Mouse (Mus musculus): ENCODE measurements around the gene Slc31a2. TPM values are rescaled to one million over a fixed set of nuclear protein-coding genes. Genes with fewer than 3 reads are reported as not detected.

Gene Slc31a2
- polyA plus RNA-seq, 1 experiment from 2014 or later, result 19.5 TPM

DNA sequence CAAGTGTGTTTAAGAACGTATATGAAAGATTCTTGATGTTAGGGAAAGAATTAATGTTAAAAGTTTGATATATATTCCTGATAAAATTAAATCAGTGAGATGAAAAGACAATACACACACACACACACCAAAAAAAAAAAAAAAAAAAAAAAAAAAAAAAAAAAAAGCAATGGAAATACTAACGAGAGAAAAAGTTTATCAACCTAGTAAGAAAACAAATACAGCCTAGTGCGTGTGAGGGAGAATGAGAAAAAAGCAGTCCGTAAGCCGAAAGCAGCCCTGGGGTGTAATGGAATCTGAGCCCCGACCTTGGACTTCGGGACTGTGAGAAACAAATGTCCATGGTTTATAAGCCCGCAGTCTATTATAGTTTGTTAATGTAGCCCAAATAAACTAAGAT lies 23.2 kb downstream of the Slc31a2 start:
- ATAC-seq (ENCODE audit: low FRiP score, low read depth), result no peak
- no peaks in the 10 kb centered on the region for H3K27me3 ChIP-seq
- peaks cover 24% of the 10 kb centered on the region for H3K4me1 ChIP-seq (replicated peaks)
- peak overlapping the region; percentile 69 for H3K4me2 ChIP-seq
- peak overlapping the region; percentile 59; the same call in 1 of the 2 replicates for H3K9ac ChIP-seq
- no peaks in the 10 kb centered on the region for H3K9me3 ChIP-seq
- no peaks in the 10 kb centered on the region; the same call in 1 of the 2 replicates for H3K36me3 ChIP-seq
- peak overlapping the region; percentile 75 for H3K4me3 ChIP-seq
- WGBS, result 78% methylated on average over 8 of the region's 8 CpGs
- no peak overlapping the region for H3K27ac ChIP-seq (replicated peaks)

DNA sequence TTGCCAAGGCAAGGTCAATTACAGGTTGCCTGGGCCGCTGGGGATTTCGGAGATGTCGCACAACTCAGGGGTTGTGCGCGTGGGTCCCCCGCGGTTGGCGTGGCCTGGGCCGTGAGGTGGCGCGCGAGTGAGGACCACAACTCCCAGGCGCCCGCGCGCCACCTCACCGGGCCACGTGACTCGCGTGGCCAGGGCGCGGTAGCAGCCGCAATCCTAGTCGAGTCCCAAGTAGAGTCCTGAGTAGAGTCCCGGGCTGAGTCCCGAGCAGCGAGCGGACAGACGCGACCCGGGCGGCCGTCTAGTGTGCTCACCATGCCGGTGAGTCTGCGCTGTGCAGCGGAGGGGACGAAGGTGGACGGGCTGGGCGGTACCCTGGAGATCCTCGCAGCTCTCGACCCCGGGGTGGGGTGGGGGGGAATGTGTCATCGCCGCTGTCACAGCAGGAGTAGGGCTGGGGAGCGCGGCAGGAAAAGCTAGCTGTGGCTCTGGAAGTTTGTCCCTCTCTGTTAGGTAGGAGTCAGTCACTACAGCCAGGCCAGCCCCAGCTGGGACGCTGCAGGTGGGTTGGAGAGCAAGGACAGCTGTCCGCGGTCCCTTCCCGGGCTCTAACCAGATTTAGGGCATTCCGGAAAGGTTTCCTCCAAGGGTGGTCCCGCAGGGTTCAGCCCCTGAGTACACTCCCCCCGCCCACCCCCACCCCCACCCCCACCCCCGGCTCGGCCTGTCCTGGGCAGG lies 24.1 kb downstream of the Slc31a2 start:
- no peaks in the 10 kb centered on the region; the same call in 1 of the 2 replicates for H3K36me3 ChIP-seq

GRCm38 (mm10) chr4:62286992-62287900 lies 24.9 kb downstream of the Slc31a2 start:
- Histone ChIP-seq H3K9me3 (no peaks in the 10 kb centered on the region), H3K27ac (replicated peaks) (peak overlapping the region; percentile 70), H3K4me2 (peak overlapping the region; percentile 69), H3K9ac (peak overlapping the region; percentile 59), H3K36me3 (no peaks in the 10 kb centered on the region; the same call in 1 of the 2 replicates), H3K4me3 (peak overlapping the region; percentile 75), H3K4me1 (replicated peaks) (peaks cover 24% of the 10 kb centered on the region), H3K27me3 (no peaks in the 10 kb centered on the region)
- peak; percentile 9; the same call in 1 of the 2 replicates for ATAC-seq (ENCODE audit: low FRiP score, low read depth)
- WGBS, result 5% methylated on average over 12 of the region's 12 CpGs

More for the DNA sequence above, 24.1 kb downstream of the Slc31a2 start:
- WGBS, result under 1% methylated on average over 55 of the region's 55 CpGs
- peak overlapping the region; percentile 75 for H3K4me3 ChIP-seq
- H3K9me3 ChIP-seq, result no peaks in the 10 kb centered on the region
- H3K27ac ChIP-seq (replicated peaks), result peak overlapping the region; percentile 70
- H3K4me2 ChIP-seq, result peak overlapping the region; percentile 69
- ATAC-seq (ENCODE audit: low FRiP score, low read depth), result peak; percentile 94
- H3K9ac ChIP-seq, result peak overlapping the region; percentile 59
- H3K27me3 ChIP-seq, result no peaks in the 10 kb centered on the region
- peaks cover 24% of the 10 kb centered on the region for H3K4me1 ChIP-seq (replicated peaks)

GRCm38 (mm10) chr4:62289226-62289625 lies 26.9 kb downstream of the Slc31a2 start:
- 88% methylated on average over 7 of the region's 7 CpGs for WGBS
- Histone ChIP-seq H3K9me3 (no peaks in the 10 kb centered on the region), H3K4me1 (replicated peaks) (peaks cover 24% of the 10 kb centered on the region), H3K4me3 (no peak overlapping the region), H3K36me3 (peaks cover 2% of the 10 kb centered on the region), H3K27ac (replicated peaks) (no peak overlapping the region), H3K27me3 (no peaks in the 10 kb centered on the region), H3K9ac (no peak overlapping the region), H3K4me2 (no peak overlapping the region)
- ATAC-seq (ENCODE audit: low FRiP score, low read depth), result no peak

- Histone ChIP-seq H3K27me3 (no peaks in the 10 kb centered on the region), H3K36me3 (peaks cover 11% of the 10 kb centered on the region), H3K4me2 (no peak overlapping the region), H3K27ac (replicated peaks) (no peak overlapping the region), H3K4me1 (replicated peaks) (peaks cover 21% of the 10 kb centered on the region), H3K9me3 (no peaks in the 10 kb centered on the region), H3K9ac (no peak overlapping the region), H3K4me3 (no peak overlapping the region)
- 94% methylated on average over 9 of the region's 9 CpGs for WGBS
- no peak for ATAC-seq (ENCODE audit: low FRiP score, low read depth)
Measured at GRCm38 (mm10) chr4:62290816-62291505, 28.6 kb downstream of the Slc31a2 start.

DNA sequence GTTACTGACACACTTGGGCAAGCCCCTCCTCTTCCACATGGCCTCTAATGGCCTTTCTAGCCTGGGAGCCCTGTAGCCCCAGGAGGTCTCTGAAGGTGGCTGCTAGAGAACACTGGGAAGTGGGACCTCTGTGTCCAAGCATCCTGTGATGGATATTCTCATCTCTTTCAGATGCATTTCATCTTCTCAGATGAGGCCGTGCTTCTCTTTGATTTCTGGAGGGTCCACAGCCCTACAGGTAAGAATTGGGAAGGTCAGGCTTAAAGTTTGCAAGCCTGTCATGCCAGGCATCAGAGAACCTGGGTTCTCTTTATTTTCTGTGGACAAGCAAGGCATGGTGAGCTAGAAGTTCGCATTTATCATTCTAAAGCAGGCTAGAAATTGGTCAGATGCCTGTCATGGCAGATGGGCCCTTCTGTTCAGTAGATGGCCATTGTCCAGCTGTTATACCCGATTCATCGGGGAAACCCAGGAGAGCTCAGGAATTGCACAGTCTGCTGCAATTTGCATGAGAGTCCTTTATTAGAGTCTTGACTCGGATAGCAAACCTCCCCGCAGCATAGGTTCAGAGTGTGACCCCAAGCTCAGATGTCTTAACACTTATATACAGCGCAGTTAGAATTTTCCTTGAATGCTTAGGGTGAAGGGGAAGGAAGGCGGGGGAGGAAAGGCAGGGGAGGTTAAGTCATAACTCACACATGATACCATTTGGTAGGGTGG lies 30.3 kb downstream of the Slc31a2 start:
- peaks cover 12% of the 10 kb centered on the region for H3K4me1 ChIP-seq (replicated peaks)
- 34% methylated on average over 8 of the region's 8 CpGs for WGBS
- ATAC-seq (ENCODE audit: low FRiP score, low read depth), result no peak
- H3K27me3 ChIP-seq, result no peaks in the 10 kb centered on the region
- H3K9ac ChIP-seq, result no peak overlapping the region
- H3K36me3 ChIP-seq, result peaks cover 25% of the 10 kb centered on the region
- no peak overlapping the region for H3K27ac ChIP-seq (replicated peaks)
- no peak overlapping the region for H3K4me3 ChIP-seq
- H3K4me2 ChIP-seq, result no peak overlapping the region
- H3K9me3 ChIP-seq, result no peaks in the 10 kb centered on the region

GRCm38 (mm10) chr4:62293219-62293861 lies 31.0 kb downstream of the Slc31a2 start:
- H3K27me3 ChIP-seq, result no peaks in the 10 kb centered on the region
- WGBS, result 51% methylated on average over 10 of the region's 10 CpGs
- H3K9ac ChIP-seq, result no peak overlapping the region
- H3K9me3 ChIP-seq, result no peaks in the 10 kb centered on the region
- no peak overlapping the region for H3K4me2 ChIP-seq
- H3K27ac ChIP-seq (replicated peaks), result no peak overlapping the region
- 0 out of 2 replicates have a peak, but pooled peaks cover 6% of the 10 kb centered on the region for H3K4me1 ChIP-seq (replicated peaks)
- ATAC-seq (ENCODE audit: low FRiP score, low read depth), result no peak
- H3K36me3 ChIP-seq, result peaks cover 31% of the 10 kb centered on the region
- no peak overlapping the region for H3K4me3 ChIP-seq

GRCm38 (mm10) chr4:62294741-62295140 lies 32.4 kb downstream of the Slc31a2 start:
- Histone ChIP-seq H3K36me3 (peaks cover 45% of the 10 kb centered on the region), H3K27me3 (no peaks in the 10 kb centered on the region), H3K4me2 (no peak overlapping the region), H3K9me3 (no peaks in the 10 kb centered on the region), H3K9ac (no peak overlapping the region), H3K27ac (replicated peaks) (no peak overlapping the region), H3K4me1 (replicated peaks) (no peaks in the 10 kb centered on the region), H3K4me3 (no peak overlapping the region)
- no peak for ATAC-seq (ENCODE audit: low FRiP score, low read depth)
- 100% methylated on average over 1 of the region's 1 CpGs for WGBS

GRCm38 (mm10) chr4:62297280-62298130 lies 35.1 kb downstream of the Slc31a2 start:
- WGBS, result 93% methylated on average over 3 of the region's 3 CpGs
- H3K4me1 ChIP-seq (replicated peaks), result no peaks in the 10 kb centered on the region
- no peaks in the 10 kb centered on the region for H3K27me3 ChIP-seq
- H3K9me3 ChIP-seq, result no peaks in the 10 kb centered on the region
- H3K4me2 ChIP-seq, result no peak overlapping the region
- H3K4me3 ChIP-seq, result no peak overlapping the region
- ATAC-seq (ENCODE audit: low FRiP score, low read depth), result no peak
- H3K9ac ChIP-seq, result no peak overlapping the region
- no peak overlapping the region for H3K27ac ChIP-seq (replicated peaks)
- peaks cover 71% of the 10 kb centered on the region for H3K36me3 ChIP-seq

- H3K36me3 ChIP-seq, result peaks cover 74% of the 10 kb centered on the region
- no peaks in the 10 kb centered on the region for H3K4me1 ChIP-seq (replicated peaks)
- H3K27ac ChIP-seq (replicated peaks), result no peak overlapping the region
- no peak overlapping the region for H3K4me3 ChIP-seq
- H3K4me2 ChIP-seq, result no peak overlapping the region
- H3K9ac ChIP-seq, result no peak overlapping the region
- no peaks in the 10 kb centered on the region for H3K9me3 ChIP-seq
- WGBS, result 94% methylated on average over 2 of the region's 2 CpGs
- no peaks in the 10 kb centered on the region for H3K27me3 ChIP-seq
- ATAC-seq (ENCODE audit: low FRiP score, low read depth), result no peak
Measured at GRCm38 (mm10) chr4:62300001-62300400, 37.6 kb downstream of the Slc31a2 start.
